Mouse (Mus musculus) myocyte (in vitro differentiated cells): ENCODE measurements around the gene Abca17.

Source experiments
- MAX ChIP-seq: IDR thresholded peaks from one replicate; pipeline ENCODE4 v1.6.1; 2011; ENCODE audit warnings: low read depth, mild to moderate bottlenecking, control low read depth
- MYOD1 ChIP-seq, 3 experiments: IDR thresholded peaks; one replicate each; pipeline ENCODE4 v1.6.1; 2011; ENCODE audit warnings: control low read depth in 2 of 3, low read depth in 2 of 3, mild to moderate bottlenecking in 2 of 3, moderate library complexity in 1 of 3; ENCODE audit not compliant: insufficient read length in 2 of 3, control insufficient read depth in 1 of 3
- MYOG ChIP-seq, 3 experiments: IDR thresholded peaks; one replicate each; pipeline ENCODE4 v1.6.1; 2011; ENCODE audit warnings: control low read depth in 2 of 3, low read depth in 2 of 3, mild to moderate bottlenecking in 2 of 3; ENCODE audit not compliant: insufficient read length in 2 of 3, control insufficient read depth in 1 of 3, insufficient read depth in 1 of 3
- POLR2A ChIP-seq: IDR thresholded peaks from one replicate; pipeline ENCODE4 v1.6.1; 2011; ENCODE audit warnings: low read depth, mild to moderate bottlenecking, control low read depth, moderate library complexity; ENCODE audit not compliant: insufficient read length
- POLR2AphosphoS2 ChIP-seq: IDR thresholded peaks from one replicate; pipeline ENCODE4 v1.6.1; 2011; ENCODE audit warnings: low read depth, control low read depth; ENCODE audit not compliant: insufficient read length
- REST ChIP-seq: IDR thresholded peaks from one replicate; pipeline ENCODE4 v1.6.1; 2011; ENCODE audit warnings: mild to moderate bottlenecking, control low read depth, moderate library complexity; ENCODE audit not compliant: insufficient read depth, insufficient read length
- TCF3 ChIP-seq: IDR thresholded peaks from one replicate; pipeline ENCODE4 v1.6.1; 2011; ENCODE audit warnings: low read depth, control low read depth; ENCODE audit not compliant: insufficient read length
- USF1 ChIP-seq: IDR thresholded peaks from one replicate; pipeline ENCODE4 v1.6.1; 2011; ENCODE audit warnings: low read depth, mild to moderate bottlenecking, control low read depth, moderate library complexity

DNA sequence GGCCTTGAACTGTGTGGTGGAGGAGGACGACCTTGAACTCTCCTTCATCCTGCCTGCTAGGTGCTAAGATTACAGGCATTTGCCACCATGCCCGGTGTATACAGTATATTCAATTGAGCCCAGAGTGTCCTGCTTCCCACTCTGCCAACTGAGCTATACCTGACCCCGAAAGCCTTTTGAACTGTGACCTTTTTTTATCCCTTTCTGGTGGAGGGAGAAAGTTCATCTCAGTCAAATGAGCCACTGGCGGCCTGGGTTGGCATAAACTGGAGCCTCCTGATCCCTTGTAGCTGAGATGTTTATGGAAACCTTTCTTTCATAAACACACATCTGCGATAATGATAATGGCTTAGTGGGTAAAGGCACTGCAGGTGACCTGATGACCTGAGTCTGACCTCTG, 10.4 kb upstream of the Abca17 start:
- TF ChIP-seq TCF3, result no peak
- TF ChIP-seq POLR2A, result no peak
- TF ChIP-seq MAX, result no peak
- no peak for TF ChIP-seq USF1
- TF ChIP-seq MYOD1 (IDR thresholded peaks at IDR 0.05; ENCODE audit: control insufficient read depth in 1 of 3, insufficient read length in 2 of 3, low read depth in 2 of 3), result no peak
- TF ChIP-seq MYOG (IDR thresholded peaks at IDR 0.05; ENCODE audit: control insufficient read depth in 1 of 3, insufficient read depth in 1 of 3, insufficient read length in 2 of 3, low read depth in 2 of 3), result no peak
- no peak for TF ChIP-seq POLR2AphosphoS2
- no peak for TF ChIP-seq REST
